Mouse (Mus musculus): ENCODE measurements around the gene Il18r1.

Gene Il18r1

DNA sequence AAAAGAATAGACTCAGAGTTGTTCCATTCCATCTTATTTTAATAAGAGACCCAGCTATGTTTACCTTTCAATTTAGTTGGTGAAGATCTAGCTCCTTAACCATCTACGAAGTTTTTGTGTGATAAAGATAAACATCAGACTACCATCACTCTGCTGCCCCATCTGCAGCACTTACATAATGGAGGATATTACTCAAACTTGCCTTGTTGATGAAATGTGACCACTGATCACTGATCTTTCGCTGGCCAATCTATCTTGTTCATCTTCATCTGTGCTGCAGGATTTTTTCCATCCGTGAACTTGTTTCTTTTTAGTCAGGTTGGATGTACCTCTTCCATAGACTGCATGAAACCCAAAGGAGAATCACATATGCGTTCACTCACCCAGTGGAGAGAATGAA, 29.2 kb downstream of the Il18r1 start:
- no peak for DNase-seq (ENCODE audit: low read depth)

DNA sequence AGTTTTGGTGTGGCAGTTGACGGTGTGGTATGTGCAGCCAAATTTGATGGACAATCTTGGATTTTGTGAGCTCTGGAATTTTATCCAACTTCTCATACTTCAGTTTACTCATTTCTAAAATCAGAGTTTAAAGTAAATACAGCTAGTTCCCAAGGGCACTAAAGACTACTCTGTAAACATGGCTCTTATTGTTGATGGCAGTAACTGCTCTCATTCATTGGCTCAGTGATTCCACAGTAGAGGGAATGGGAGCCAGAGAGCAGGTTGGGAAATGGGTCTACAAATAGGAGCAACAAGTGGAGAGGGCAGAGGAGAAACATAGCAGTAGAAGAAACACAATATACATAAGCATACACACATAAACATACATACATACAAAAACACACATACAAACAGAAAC, 34.4 kb downstream of the Il18r1 start:
- no peak for DNase-seq (ENCODE audit: low read depth)

DNA sequence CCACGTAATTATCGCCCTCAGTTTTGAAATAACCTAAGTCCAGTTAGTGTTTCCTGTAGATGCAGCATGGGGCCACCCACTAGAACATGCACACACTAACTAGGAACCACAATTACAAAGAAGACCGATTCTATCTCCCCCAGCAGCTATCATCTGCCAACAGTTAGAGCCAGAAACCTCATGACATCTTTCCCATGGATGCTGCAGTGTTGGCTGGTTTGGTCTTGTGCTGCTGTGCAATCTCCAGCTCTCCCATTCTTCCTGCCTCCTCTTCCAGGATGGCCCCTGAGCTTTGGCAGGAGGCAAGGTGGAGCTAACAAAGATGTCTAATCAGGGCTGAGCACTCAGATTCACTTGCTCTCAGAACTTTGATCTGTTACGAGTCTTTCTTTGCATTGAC, 35.8 kb downstream of the Il18r1 start:
- no peak for DNase-seq (ENCODE audit: low read depth)

GRCm38 (mm10) chr1:40501546-40502398, 36.4 kb downstream of the Il18r1 start:
- DNase-seq (ENCODE audit: low read depth), result no peak

DNA sequence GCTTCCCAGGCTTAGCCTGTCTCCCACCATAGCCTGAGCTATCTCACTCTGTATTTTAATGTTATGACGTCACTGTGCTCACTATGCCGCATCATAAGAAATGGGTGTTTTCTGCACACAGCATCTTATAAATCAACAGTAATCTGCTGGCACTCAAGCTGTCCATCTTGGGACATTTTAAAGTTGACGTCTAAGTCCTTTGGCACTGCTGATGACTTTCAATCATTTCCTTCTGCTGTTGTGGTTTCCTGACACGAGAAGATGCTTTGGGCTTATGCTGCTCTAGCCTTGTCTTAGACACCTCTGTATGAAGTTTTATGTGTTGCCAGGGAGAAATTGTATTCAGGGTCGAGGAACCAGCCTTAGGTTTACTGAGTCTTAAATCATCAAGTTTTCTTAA, 39.2 kb downstream of the Il18r1 start:
- DNase-seq (ENCODE audit: low read depth), result no peak

- no peak for DNase-seq (ENCODE audit: low read depth)
Measured at GRCm38 (mm10) chr1:40514851-40515585, 49.7 kb downstream of the Il18r1 start, which contains the start of gene Il18rap. Gene Il18rap, plus strand, starts transcription at chr1:40515362.

DNA sequence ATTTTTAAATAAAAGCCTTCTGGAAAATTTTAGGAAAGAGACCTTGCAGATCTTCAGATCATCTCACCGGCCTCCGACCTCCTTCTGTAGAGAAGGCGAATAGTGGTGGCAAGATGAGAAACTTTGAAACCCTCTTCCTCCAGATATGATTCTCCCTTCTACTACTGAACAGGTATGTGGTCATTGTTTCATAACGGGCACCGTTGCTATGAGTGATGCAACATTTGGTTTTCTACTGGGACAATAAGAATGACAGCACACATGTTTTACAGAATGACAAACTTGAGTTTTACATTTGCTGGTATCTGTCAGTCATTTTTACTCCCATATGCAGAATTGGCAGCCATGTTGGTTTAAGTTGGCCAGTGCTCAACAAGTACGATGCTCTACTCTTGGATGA, 51.0 kb downstream of the Il18r1 start:
- no peak for DNase-seq (ENCODE audit: low read depth)

GRCm38 (mm10) chr1:40522918-40523317, 57.6 kb downstream of the Il18r1 start:
- no peak for DNase-seq (ENCODE audit: low read depth)

DNA sequence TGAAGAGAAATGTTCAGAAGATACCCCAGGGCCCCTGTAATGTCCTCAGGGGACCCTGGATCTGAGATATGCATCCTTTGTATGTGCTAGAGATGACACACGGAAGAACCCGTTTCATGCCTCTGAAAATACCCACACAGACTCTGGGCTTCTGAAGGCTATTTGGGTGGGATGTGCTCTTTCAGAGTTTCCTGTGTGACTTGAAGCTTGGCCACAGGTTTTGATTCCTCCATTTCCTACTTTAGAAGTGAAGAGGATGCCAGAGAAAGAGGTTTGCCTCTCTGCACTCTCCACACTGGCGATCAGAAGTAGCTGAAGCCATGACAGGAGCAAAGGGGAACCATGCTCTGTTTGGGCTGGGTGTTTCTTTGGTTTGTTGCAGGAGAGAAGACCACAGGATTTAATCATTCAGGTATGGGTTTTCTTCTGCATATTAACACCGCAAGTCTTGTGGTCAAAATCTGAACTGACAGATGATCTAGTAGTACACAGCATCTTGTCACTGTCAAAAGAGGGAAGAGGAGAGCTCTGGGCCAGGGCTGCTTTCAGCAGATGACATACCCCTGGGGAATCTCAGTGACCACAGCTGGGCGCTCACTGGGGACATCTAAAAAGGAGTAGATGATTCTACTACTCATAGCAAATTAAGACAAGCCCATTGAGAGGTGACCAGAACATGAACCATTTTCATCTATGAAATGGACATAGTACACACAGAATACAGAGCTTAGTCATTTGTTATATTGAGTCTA, 58.8 kb downstream of the Il18r1 start:
- DNase-seq (ENCODE audit: low read depth), result no peak

GRCm38 (mm10) chr1:40529287-40529686, 63.9 kb downstream of the Il18r1 start:
- DNase-seq (ENCODE audit: low read depth), result no peak

- no peak for DNase-seq (ENCODE audit: low read depth)
Measured at GRCm38 (mm10) chr1:40537577-40537976, 72.2 kb downstream of the Il18r1 start.

DNA sequence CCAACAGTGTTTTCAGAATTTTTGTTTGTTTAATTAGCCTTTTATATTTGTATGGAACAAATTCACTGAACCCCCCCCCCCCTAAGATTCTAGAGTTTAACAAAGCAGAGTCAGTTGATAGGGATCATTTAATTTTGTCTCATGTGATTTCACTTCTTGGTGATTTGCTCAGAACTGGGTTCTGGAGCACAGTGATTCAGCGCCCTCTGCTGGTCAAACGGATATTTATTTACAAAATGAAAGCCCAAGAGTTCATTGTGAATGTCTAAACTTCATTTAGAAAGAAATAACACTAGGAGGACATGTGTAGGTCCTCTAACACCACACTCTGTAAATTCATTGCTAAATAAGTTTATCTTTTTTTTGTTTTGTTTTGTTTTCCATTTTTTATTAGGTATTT, 79.3 kb downstream of the Il18r1 start:
- peak; percentile 44 for DNase-seq (ENCODE audit: low read depth)

DNA sequence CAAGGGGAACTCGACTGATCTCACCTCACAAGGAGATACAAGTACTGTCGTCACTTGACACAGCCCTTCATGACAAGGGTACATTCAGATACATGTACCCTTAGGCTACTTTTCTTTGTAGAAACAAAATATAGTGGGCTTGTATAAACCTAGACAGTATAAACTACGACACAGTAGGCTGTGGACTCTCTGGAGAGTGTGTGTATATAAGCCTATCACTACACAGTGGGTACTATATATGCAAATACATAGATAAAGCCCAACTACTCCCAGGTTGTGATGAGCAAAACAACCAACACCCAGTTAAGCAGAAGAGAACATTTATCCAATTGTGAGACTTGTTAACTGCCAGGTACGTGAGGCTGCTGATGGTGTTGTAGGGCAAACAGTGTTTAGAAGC, 81.3 kb downstream of the Il18r1 start:
- no peak for DNase-seq (ENCODE audit: low read depth)

GRCm38 (mm10) chr1:40547064-40547572, 81.8 kb downstream of the Il18r1 start:
- no peak for DNase-seq (ENCODE audit: low read depth)

GRCm38 (mm10) chr1:40547762-40548161, 82.4 kb downstream of the Il18r1 start:
- DNase-seq (ENCODE audit: low read depth), result no peak

Data from c-Kit-positive CD71-positive TER-119-negative erythroid progenitor cells, embryonic 14.5 days (primary cell).